Mouse (Mus musculus) neural tube, embryonic 12.5 days (tissue): ENCODE data around the gene Olfr331. TPM values are rescaled to one million over a fixed set of nuclear protein-coding genes. Genes with fewer than 3 reads are reported as not detected.

Experiments
- polyA plus RNA-seq: library from polyadenylated mRNA; unstranded; fragments of >200 nt; fragmentation: Nextera tagmentation; extraction: Ambion mirVana; gene quantifications from 2 replicates; pipeline ENCODE4 v1.2.1, GENCODE M21; 2016

The Olfr331 gene
- polyA plus RNA-seq, 1 experiment from 2014 or later = not detected

Other genes starting within 250 kb of the Olfr331 start
- gene 4930438A08Rik, start 227.8 kb downstream of the Olfr331 start, polyA plus RNA-seq = 0.15 TPM in 1 of 2 replicates, not detected in the other
- 27.4 and 30.8 TPM in 2 replicates for gene Zfp692, start 195.5 kb downstream of the Olfr331 start, polyA plus RNA-seq
- gene Zfp672, start 172.2 kb downstream of the Olfr331 start, polyA plus RNA-seq = 32.0 and 32.2 TPM in 2 replicates
- gene Sh3bp5l, start 171.8 kb downstream of the Olfr331 start, polyA plus RNA-seq = 51.5 and 52.8 TPM in 2 replicates
- not detected in 2 replicates for gene Lypd8, start 123.5 kb downstream of the Olfr331 start, polyA plus RNA-seq
- gene 1810065E05Rik, start 81.5 kb downstream of the Olfr331 start, polyA plus RNA-seq = not detected in 2 replicates
- not detected in 2 replicates for gene Gm12253, start 70.0 kb downstream of the Olfr331 start, polyA plus RNA-seq
- gene Lypd9, start 49.6 kb downstream of the Olfr331 start, polyA plus RNA-seq = not detected in 2 replicates
- gene Olfr30, start 40.3 kb downstream of the Olfr331 start, polyA plus RNA-seq = not detected in 2 replicates
- not detected in 2 replicates for gene Olfr332, start 10.0 kb downstream of the Olfr331 start, polyA plus RNA-seq
- gene Olfr330, start 32.3 kb upstream of the Olfr331 start, polyA plus RNA-seq = not detected in 2 replicates
- not detected in 2 replicates for gene Olfr329-ps, start 43.9 kb upstream of the Olfr331 start, polyA plus RNA-seq
- gene Olfr328, start 53.1 kb upstream of the Olfr331 start, polyA plus RNA-seq = 0.09 TPM in 1 of 2 replicates, not detected in the other
- not detected in 2 replicates for gene Olfr224, start 68.0 kb upstream of the Olfr331 start, polyA plus RNA-seq
- gene Olfr325, start 75.2 kb upstream of the Olfr331 start, polyA plus RNA-seq = not detected in 2 replicates
- gene Olfr324, start 92.5 kb upstream of the Olfr331 start, polyA plus RNA-seq = not detected in 2 replicates
- not detected in 2 replicates for gene 2210407C18Rik, start 113.5 kb upstream of the Olfr331 start, polyA plus RNA-seq
- not detected in 2 replicates for gene Olfr323, start 127.9 kb upstream of the Olfr331 start, polyA plus RNA-seq
- gene Trim58, start 137.9 kb upstream of the Olfr331 start, polyA plus RNA-seq = 0.41 and 0.44 TPM in 2 replicates
- not detected in 2 replicates for gene Olfr322, start 156.2 kb upstream of the Olfr331 start, polyA plus RNA-seq
- gene Olfr320, start 178.5 kb upstream of the Olfr331 start, polyA plus RNA-seq = not detected in 2 replicates
- not detected in 2 replicates for gene Olfr319, start 196.6 kb upstream of the Olfr331 start, polyA plus RNA-seq
- gene Olfr318, start 221.4 kb upstream of the Olfr331 start, polyA plus RNA-seq = not detected in 2 replicates
- gene Olfr317, start 236.6 kb upstream of the Olfr331 start, polyA plus RNA-seq = 0.06 and 0.16 TPM in 2 replicates